Mouse (Mus musculus) kidney, postnatal 0 days (tissue): Measurements from ENCODE around the gene Col15a1. TPM values are rescaled to one million over a fixed set of nuclear protein-coding genes. Genes with fewer than 3 reads are reported as not detected.
A peak's percentile ranks its signal among the peaks of the same experiment; 100 is the strongest.

ENCODE experiments used
- ATAC-seq: fragments of 200-750 bp; cut with Nextera tagmentation; replicated peaks from 2 replicates; pipeline ENCODE4 v1.8.0; 2017; ENCODE audit warnings: low read depth, moderate number of reproducible peaks, moderate TSS enrichment, moderate library complexity; ENCODE audit not compliant: low FRiP score
- DNase-seq: peaks from one replicate; pipeline ENCODE4 v3.0.0-alpha.2; 2016; ENCODE audit warnings: low spot score
- H3K27ac ChIP-seq: fragments of 300-500 bp; sonication (generic); 2 replicates; pipeline ENCODE4 v1.5.1; 2014; ENCODE audit warnings: mild to moderate bottlenecking
- H3K27me3 ChIP-seq: fragments of 300-500 bp; sonication (generic); 2 replicates; pipeline ENCODE4 v1.6.1; 2014; ENCODE audit warnings: low read length, mixed read lengths; ENCODE audit not compliant: insufficient read depth
- H3K36me3 ChIP-seq: fragments of 300-500 bp; sonication (generic); 2 replicates; pipeline ENCODE4 v1.6.1; 2014; ENCODE audit warnings: low read length, mixed read lengths; ENCODE audit not compliant: insufficient read depth
- H3K4me1 ChIP-seq: fragments of 300-500 bp; sonication (generic); replicated peaks from 2 replicates; pipeline ENCODE4 v1.6.1; 2014; ENCODE audit warnings: antibody characterized with exemption, low read length, mixed read lengths; ENCODE audit not compliant: insufficient read depth
- H3K4me2 ChIP-seq: fragments of 300-500 bp; sonication (generic); 2 replicates; pipeline ENCODE4 v1.6.1; 2014; ENCODE audit warnings: mild to moderate bottlenecking, low read length, moderate library complexity, mixed read lengths
- H3K4me3 ChIP-seq: fragments of 300-500 bp; sonication (generic); replicated peaks from 2 replicates; pipeline ENCODE4 v1.5.1; 2014; ENCODE audit warnings: low read depth, low read length
- H3K9ac ChIP-seq: fragments of 300-500 bp; sonication (generic); 2 replicates; pipeline ENCODE4 v1.6.1; 2014; ENCODE audit warnings: low read depth, low read length
- H3K9me3 ChIP-seq: fragments of 300-500 bp; sonication (generic); replicated peaks from 2 replicates; pipeline ENCODE4 v1.6.1; 2016; ENCODE audit warnings: low read length, inconsistent platforms, mixed read lengths
- CTCF ChIP-seq: IDR thresholded peaks from 2 replicates; pipeline ENCODE4 v1.5.1; 2016; ENCODE audit warnings: antibody characterized with exemption, low read depth, mild to moderate bottlenecking, moderate library complexity
- WGBS: fragments of 180-500 bp; shearing (Covaris S2); extraction: QIAGEN DNeasy Blood & Tissue Kit; methylation state at CpG from one replicate; pipeline ENCODE4 v1.1.7; 2014; 5-methylcytosine and 5-hydroxymethylcytosine counted together
- polyA plus RNA-seq: library from polyadenylated mRNA; unstranded; fragments of >200 nt; fragmentation: Nextera tagmentation; extraction: Ambion mirVana; gene quantifications from 2 replicates; pipeline ENCODE4 v1.2.1, GENCODE M21; 2015

Col15a1 gene
- polyA plus RNA-seq, 1 experiment from 2014 or later = 46.5 TPM

GRCm38 (mm10) chr4:47336941-47337600 lies 129.1 kb downstream of the Col15a1 start:
- DNase-seq (no peak), ATAC-seq (no peak)
- 50% methylated on average over 3 of the region's 3 CpGs for WGBS
- H3K4me1 ChIP-seq = no peaks in the 10 kb centered on the region
- H3K4me3 ChIP-seq = no peak overlapping the region
- no peak overlapping the region for H3K9ac ChIP-seq
- H3K27ac ChIP-seq = no peak overlapping the region
- H3K4me2 ChIP-seq = no peak overlapping the region
- H3K27me3 ChIP-seq = no peaks in the 10 kb centered on the region
- no peaks in the 10 kb centered on the region for H3K9me3 ChIP-seq
- no peak for TF ChIP-seq CTCF
- H3K36me3 ChIP-seq = no peaks in the 10 kb centered on the region

GRCm38 (mm10) chr4:47342632-47343031 lies 134.7 kb downstream of the Col15a1 start:
- Histone ChIP-seq H3K4me1 (no peaks in the 10 kb centered on the region), H3K9me3 (no peaks in the 10 kb centered on the region), H3K27me3 (no peaks in the 10 kb centered on the region), H3K27ac (no peak overlapping the region), H3K36me3 (no peaks in the 10 kb centered on the region), H3K9ac (0 out of 2 replicates have a peak overlapping the region, but pooled peaks have one; percentile 18), H3K4me3 (no peak overlapping the region), H3K4me2 (peak overlapping the region; percentile 21; the same call in 1 of the 2 replicates)
- DNase-seq (no peak), ATAC-seq (no peak)
- no peak for TF ChIP-seq CTCF
- WGBS = 37% methylated on average over 8 of the region's 8 CpGs

- Histone ChIP-seq H3K27ac (no peak overlapping the region), H3K4me2 (no peak overlapping the region), H3K36me3 (no peaks in the 10 kb centered on the region), H3K9ac (no peak overlapping the region), H3K4me3 (no peak overlapping the region), H3K4me1 (peaks cover 17% of the 10 kb centered on the region; the same call in 1 of the 2 replicates), H3K27me3 (no peaks in the 10 kb centered on the region), H3K9me3 (no peaks in the 10 kb centered on the region)
- ATAC-seq (no peak), DNase-seq (no peak)
- TF ChIP-seq CTCF = no peak
- 84% methylated on average over 4 of the region's 4 CpGs for WGBS
These were observed 139.1 kb downstream of the Col15a1 start for GRCm38 (mm10) chr4:47347022-47347421.

GRCm38 (mm10) chr4:47349759-47350158 lies 141.8 kb downstream of the Col15a1 start:
- WGBS = 20% methylated on average over 6 of the region's 6 CpGs

GRCm38 (mm10) chr4:47351386-47352049 lies 143.6 kb downstream of the Col15a1 start:
- no peaks in the 10 kb centered on the region for H3K9me3 ChIP-seq
- peak overlapping the region; percentile 74 for H3K4me3 ChIP-seq
- 18% methylated on average over 9 of the region's 9 CpGs for WGBS
- peak; percentile 74 for TF ChIP-seq CTCF
- peak overlapping the region; percentile 83 for H3K27ac ChIP-seq
- peaks cover 17% of the 10 kb centered on the region; the same call in 1 of the 2 replicates for H3K4me1 ChIP-seq
- ATAC-seq (peak; percentile 18; the same call in 1 of the 2 replicates), DNase-seq (peak; percentile 81)
- H3K4me2 ChIP-seq = peak overlapping the region; percentile 100
- no peaks in the 10 kb centered on the region for H3K36me3 ChIP-seq
- peak overlapping the region; percentile 96; the same call in 1 of the 2 replicates for H3K9ac ChIP-seq
- no peaks in the 10 kb centered on the region for H3K27me3 ChIP-seq

More at GRCm38 (mm10) chr4:47349759-47350158, 141.8 kb downstream of the Col15a1 start:
- peak; percentile 72 for DNase-seq
- Histone ChIP-seq H3K36me3 (no peaks in the 10 kb centered on the region), H3K4me1 (peaks cover 17% of the 10 kb centered on the region; the same call in 1 of the 2 replicates), H3K27ac (peak overlapping the region; percentile 60; the same call in 1 of the 2 replicates), H3K4me2 (no peak overlapping the region), H3K9ac (no peak overlapping the region), H3K9me3 (no peaks in the 10 kb centered on the region), H3K4me3 (no peak overlapping the region), H3K27me3 (no peaks in the 10 kb centered on the region)
- no peak for ATAC-seq
- no peak for TF ChIP-seq CTCF

- under 1% methylated on average over 32 of the region's 32 CpGs for WGBS
- no peak for TF ChIP-seq CTCF
- DNase-seq = peak; percentile 80
- peaks cover 17% of the 10 kb centered on the region; the same call in 1 of the 2 replicates for H3K4me1 ChIP-seq
- H3K27ac ChIP-seq = peak overlapping the region; percentile 83
- no peaks in the 10 kb centered on the region for H3K27me3 ChIP-seq
- peak overlapping the region; percentile 100 for H3K4me2 ChIP-seq
- no peak for ATAC-seq
- H3K9me3 ChIP-seq = no peaks in the 10 kb centered on the region
- H3K4me3 ChIP-seq = peak overlapping the region; percentile 74
- no peaks in the 10 kb centered on the region for H3K36me3 ChIP-seq
- peak overlapping the region; percentile 96 for H3K9ac ChIP-seq
These were observed 144.2 kb downstream of the Col15a1 start for GRCm38 (mm10) chr4:47352061-47352661.
